Mouse (Mus musculus): ENCODE measurements around the gene Esyt2.
"Not testable (repeated sequence)": the region's sequence is repeated elsewhere in the genome, so short reads cannot be mapped to it uniquely, and the experiment has no call there.

Esyt2 gene

GRCm38 (mm10) chr12:116280653-116281364 lies at the start of gene Esyt2:
Esyt2 (plus strand) TSS chr12:116281196.
- DNase-seq (ENCODE audit: low read depth, low spot score): peak; percentile 99

GRCm38 (mm10) chr12:116231612-116232011 lies 49.4 kb upstream of the Esyt2 start:
- DNase-seq (ENCODE audit: low read depth, low spot score): no peak

GRCm38 (mm10) chr12:116232061-116232460 lies 48.9 kb upstream of the Esyt2 start:
- DNase-seq (ENCODE audit: low read depth, low spot score): no peak

- no peak for DNase-seq (ENCODE audit: low read depth, low spot score)
Observed at GRCm38 (mm10) chr12:116235356-116235755, 45.6 kb upstream of the Esyt2 start.

GRCm38 (mm10) chr12:116236658-116237057 lies 44.3 kb upstream of the Esyt2 start:
- no peak for DNase-seq (ENCODE audit: low read depth, low spot score)

GRCm38 (mm10) chr12:116238370-116238769 lies 42.6 kb upstream of the Esyt2 start:
- DNase-seq (ENCODE audit: low read depth, low spot score): no peak

GRCm38 (mm10) chr12:116238803-116239202 lies 42.2 kb upstream of the Esyt2 start:
- peak; percentile 46 for DNase-seq (ENCODE audit: low read depth, low spot score)

GRCm38 (mm10) chr12:116244601-116245000 lies 36.4 kb upstream of the Esyt2 start:
- no peak for DNase-seq (ENCODE audit: low read depth, low spot score)

GRCm38 (mm10) chr12:116254652-116255051 lies 26.3 kb upstream of the Esyt2 start:
- no peak for DNase-seq (ENCODE audit: low read depth, low spot score)

- no peak for DNase-seq (ENCODE audit: low read depth, low spot score)
Observed at GRCm38 (mm10) chr12:116255636-116256035, 25.4 kb upstream of the Esyt2 start.

GRCm38 (mm10) chr12:116258321-116258720 lies 22.7 kb upstream of the Esyt2 start:
- no peak for DNase-seq (ENCODE audit: low read depth, low spot score)

- peak; percentile 71 for DNase-seq (ENCODE audit: low read depth, low spot score)
Observed at GRCm38 (mm10) chr12:116262555-116263341, 18.2 kb upstream of the Esyt2 start, which contains the start of gene Wdr60. Wdr60 (minus strand) TSS chr12:116263022.

- DNase-seq (ENCODE audit: low read depth, low spot score): no peak
Observed at GRCm38 (mm10) chr12:116264756-116265155, 16.2 kb upstream of the Esyt2 start.

- no peak for DNase-seq (ENCODE audit: low read depth, low spot score)
Observed at GRCm38 (mm10) chr12:116265275-116265674, 15.7 kb upstream of the Esyt2 start.

GRCm38 (mm10) chr12:116269450-116269849 lies 11.5 kb upstream of the Esyt2 start:
- no peak for DNase-seq (ENCODE audit: low read depth, low spot score)

GRCm38 (mm10) chr12:116270538-116270937 lies 10.5 kb upstream of the Esyt2 start:
- no peak for DNase-seq (ENCODE audit: low read depth, low spot score)

- no peak for DNase-seq (ENCODE audit: low read depth, low spot score)
Observed at GRCm38 (mm10) chr12:116271071-116271470, 9.9 kb upstream of the Esyt2 start.

- no peak for DNase-seq (ENCODE audit: low read depth, low spot score)
Observed at GRCm38 (mm10) chr12:116273733-116274132, 7.3 kb upstream of the Esyt2 start.

GRCm38 (mm10) chr12:116275086-116275485 lies 5.9 kb upstream of the Esyt2 start, which contains the start of gene Gm11027:
Gm11027 (plus strand) TSS chr12:116275386.
- DNase-seq (ENCODE audit: low read depth, low spot score): not testable (repeated sequence)

GRCm38 (mm10) chr12:116275631-116276030 lies 5.4 kb upstream of the Esyt2 start:
- no peak for DNase-seq (ENCODE audit: low read depth, low spot score)

GRCm38 (mm10) chr12:116276961-116277360 lies 4.0 kb upstream of the Esyt2 start:
- no peak for DNase-seq (ENCODE audit: low read depth, low spot score)

- DNase-seq (ENCODE audit: low read depth, low spot score): no peak
Observed at GRCm38 (mm10) chr12:116278541-116278940, 2.5 kb upstream of the Esyt2 start.

GRCm38 (mm10) chr12:116279181-116279580 lies 1.8 kb upstream of the Esyt2 start:
- DNase-seq (ENCODE audit: low read depth, low spot score): no peak
